Mouse (Mus musculus): Measurements from ENCODE around the gene A430089I19Rik.
"Not testable (repeated sequence)": the region's sequence is repeated elsewhere in the genome, so short reads cannot be mapped to it uniquely, and the experiment has no call there.

Gene A430089I19Rik

GRCm38 (mm10) chr5:94306696-94307095 lies at the start of gene A430089I19Rik:
Gene A430089I19Rik (minus strand): TSS chr5:94306796.
- not testable (repeated sequence) for DNase-seq

- not testable (repeated sequence) for DNase-seq
These were observed 32.9 kb upstream of the A430089I19Rik start, which contains the start of gene AA792892 for GRCm38 (mm10) chr5:94339449-94339848. Gene AA792892 (plus strand): TSS chr5:94339749.

GRCm38 (mm10) chr5:94314135-94314534 lies 7.5 kb upstream of the A430089I19Rik start, which contains the start of gene Gm6502:
Gene Gm6502 (plus strand): TSS chr5:94314435.
- DNase-seq: not testable (repeated sequence)
